Mouse (Mus musculus) myocyte (in vitro differentiated cells): Measurements from ENCODE around the gene Dock11.

Experiments
- CEBPB ChIP-seq: IDR thresholded peaks from 2 replicates; pipeline ENCODE4 v1.6.1; 2011; ENCODE audit warnings: mild to moderate bottlenecking, moderate library complexity; ENCODE audit not compliant: poor library complexity, insufficient read depth, severe bottlenecking
- MAX ChIP-seq: IDR thresholded peaks from one replicate; pipeline ENCODE4 v1.6.1; 2011; ENCODE audit warnings: low read depth, mild to moderate bottlenecking, control low read depth
- POLR2A ChIP-seq: IDR thresholded peaks from one replicate; pipeline ENCODE4 v1.6.1; 2011; ENCODE audit warnings: low read depth, mild to moderate bottlenecking, control low read depth, moderate library complexity; ENCODE audit not compliant: insufficient read length

DNA sequence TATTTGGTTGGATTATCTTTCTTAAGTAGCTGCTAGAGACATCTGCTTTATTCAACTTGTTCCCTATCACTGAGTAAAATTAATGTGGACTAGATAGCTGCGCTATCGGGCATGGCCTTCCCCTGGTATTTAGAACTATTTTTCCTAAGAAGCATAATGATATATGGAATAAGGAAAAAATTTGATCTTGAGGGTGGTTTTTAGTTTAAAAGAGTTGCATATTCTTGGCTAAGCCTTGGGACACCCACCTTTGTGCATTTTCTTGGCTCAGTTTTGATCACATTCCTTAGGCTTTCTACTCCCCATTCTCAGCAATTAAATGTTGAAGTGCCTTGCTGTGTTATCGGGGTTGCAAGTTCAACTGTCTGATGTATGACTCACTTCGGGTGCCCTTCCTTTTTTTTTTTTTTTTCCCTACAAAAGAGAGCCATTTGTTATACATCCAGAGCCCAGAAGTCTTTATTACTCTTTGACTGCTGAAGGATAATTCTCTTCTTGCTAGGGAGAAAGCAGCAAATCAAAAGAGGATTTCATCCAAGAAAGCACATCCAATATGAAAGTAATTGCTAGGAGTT is 64.0 kb downstream of the Dock11 start:
- TF ChIP-seq POLR2A (no peak), CEBPB (no peak), MAX (no peak)
